Mouse (Mus musculus): Measurements from ENCODE around the gene Prrg2. TPM values are rescaled to one million over a fixed set of nuclear protein-coding genes. Genes with fewer than 3 reads are reported as not detected.

Prrg2 gene
- polyA plus RNA-seq, 1 experiment: 18.2 TPM

- 51% methylated on average over 18 of the region's 18 CpGs for WGBS
- no peak overlapping the region for H3K27ac ChIP-seq (ENCODE audit: control insufficient read depth, insufficient read depth, low read depth, low read length, poor library complexity)
- TF ChIP-seq CTCF (IDR thresholded peaks at IDR 0.05; ENCODE audit: control insufficient read depth, insufficient read depth, low read length): no peak
- no peak for TF ChIP-seq POLR2A (IDR thresholded peaks at IDR 0.05; ENCODE audit: borderline replicate concordance, control insufficient read depth, low read depth, low read length)
- no peaks in the 10 kb centered on the region for H3K4me1 ChIP-seq (ENCODE audit: control insufficient read depth, insufficient read depth, low read length)
- H3K4me3 ChIP-seq (replicated peaks; ENCODE audit: control insufficient read depth, low read depth, low read length): no peak overlapping the region
Observed at GRCm38 (mm10) chr7:45093516-45093905, 31.0 kb upstream of the Prrg2 start.

GRCm38 (mm10) chr7:45092828-45093515 is 30.5 kb upstream of the Prrg2 start:
- TF ChIP-seq POLR2A (IDR thresholded peaks at IDR 0.05; ENCODE audit: borderline replicate concordance, control insufficient read depth, low read depth, low read length) (no peak), CTCF (IDR thresholded peaks at IDR 0.05; ENCODE audit: control insufficient read depth, insufficient read depth, low read length) (no peak)
- Histone ChIP-seq H3K4me1 (ENCODE audit: control insufficient read depth, insufficient read depth, low read length) (no peaks in the 10 kb centered on the region), H3K4me3 (replicated peaks; ENCODE audit: control insufficient read depth, low read depth, low read length) (no peak overlapping the region), H3K27ac (ENCODE audit: control insufficient read depth, insufficient read depth, low read depth, low read length, poor library complexity) (no peak overlapping the region)
- WGBS: 70% methylated on average over 12 of the region's 12 CpGs

GRCm38 (mm10) chr7:45092048-45092447 is 29.6 kb upstream of the Prrg2 start, which contains the start of gene Rcn3:
TSS of gene Rcn3 (minus strand) at chr7:45092221.
- Histone ChIP-seq H3K27ac (ENCODE audit: control insufficient read depth, insufficient read depth, low read depth, low read length, poor library complexity) (no peak within 1 kb of the TSS), H3K4me1 (ENCODE audit: control insufficient read depth, insufficient read depth, low read length) (no peaks in the 10 kb centered on the region), H3K4me3 (replicated peaks; ENCODE audit: control insufficient read depth, low read depth, low read length) (peak within 1 kb of the TSS; percentile 31)
- TF ChIP-seq POLR2A (IDR thresholded peaks at IDR 0.05; ENCODE audit: borderline replicate concordance, control insufficient read depth, low read depth, low read length) (peak; percentile 27; the same call in 1 of the 2 replicates), CTCF (IDR thresholded peaks at IDR 0.05; ENCODE audit: control insufficient read depth, insufficient read depth, low read length) (no peak)
- under 1% methylated on average over 16 of the region's 16 CpGs for WGBS

GRCm38 (mm10) chr7:45091001-45091990 is 28.8 kb upstream of the Prrg2 start:
- TF ChIP-seq CTCF (IDR thresholded peaks at IDR 0.05; ENCODE audit: control insufficient read depth, insufficient read depth, low read length): no peak
- no peak for TF ChIP-seq POLR2A (IDR thresholded peaks at IDR 0.05; ENCODE audit: borderline replicate concordance, control insufficient read depth, low read depth, low read length)
- 7% methylated on average over 35 of the region's 35 CpGs for WGBS
- H3K4me1 ChIP-seq (ENCODE audit: control insufficient read depth, insufficient read depth, low read length): no peaks in the 10 kb centered on the region
- no peak overlapping the region for H3K27ac ChIP-seq (ENCODE audit: control insufficient read depth, insufficient read depth, low read depth, low read length, poor library complexity)
- peak overlapping the region; percentile 12 for H3K4me3 ChIP-seq (replicated peaks; ENCODE audit: control insufficient read depth, low read depth, low read length)

- WGBS: 51% methylated on average over 13 of the region's 13 CpGs
- no peak for TF ChIP-seq POLR2A (IDR thresholded peaks at IDR 0.05; ENCODE audit: borderline replicate concordance, control insufficient read depth, low read depth, low read length)
- TF ChIP-seq CTCF (IDR thresholded peaks at IDR 0.05; ENCODE audit: control insufficient read depth, insufficient read depth, low read length): no peak
Observed at GRCm38 (mm10) chr7:45090251-45090977, 27.9 kb upstream of the Prrg2 start.

GRCm38 (mm10) chr7:45088597-45088996 is 26.1 kb upstream of the Prrg2 start:
- Histone ChIP-seq H3K27ac (ENCODE audit: control insufficient read depth, insufficient read depth, low read depth, low read length, poor library complexity) (no peak overlapping the region), H3K4me3 (replicated peaks; ENCODE audit: control insufficient read depth, low read depth, low read length) (no peak overlapping the region), H3K4me1 (ENCODE audit: control insufficient read depth, insufficient read depth, low read length) (no peaks in the 10 kb centered on the region)
- TF ChIP-seq POLR2A (IDR thresholded peaks at IDR 0.05; ENCODE audit: borderline replicate concordance, control insufficient read depth, low read depth, low read length): no peak
- no peak for TF ChIP-seq CTCF (IDR thresholded peaks at IDR 0.05; ENCODE audit: control insufficient read depth, insufficient read depth, low read length)
- 93% methylated on average over 17 of the region's 17 CpGs for WGBS

More at GRCm38 (mm10) chr7:45090251-45090977, 27.9 kb upstream of the Prrg2 start:
- Histone ChIP-seq H3K4me1 (ENCODE audit: control insufficient read depth, insufficient read depth, low read length) (no peaks in the 10 kb centered on the region), H3K4me3 (replicated peaks; ENCODE audit: control insufficient read depth, low read depth, low read length) (no peak overlapping the region), H3K27ac (ENCODE audit: control insufficient read depth, insufficient read depth, low read depth, low read length, poor library complexity) (no peak overlapping the region)

- peak; percentile 54; the same call in 1 of the 2 replicates for TF ChIP-seq CTCF (IDR thresholded peaks at IDR 0.05; ENCODE audit: control insufficient read depth, insufficient read depth, low read length)
- TF ChIP-seq POLR2A (IDR thresholded peaks at IDR 0.05; ENCODE audit: borderline replicate concordance, control insufficient read depth, low read depth, low read length): no peak
- Histone ChIP-seq H3K4me1 (ENCODE audit: control insufficient read depth, insufficient read depth, low read length) (peaks cover 3% of the 10 kb centered on the region; the same call in 1 of the 2 replicates), H3K27ac (ENCODE audit: control insufficient read depth, insufficient read depth, low read depth, low read length, poor library complexity) (no peak overlapping the region), H3K4me3 (replicated peaks; ENCODE audit: control insufficient read depth, low read depth, low read length) (no peak overlapping the region)
- 75% methylated on average over 4 of the region's 4 CpGs for WGBS
Observed at GRCm38 (mm10) chr7:45086084-45086483, 23.6 kb upstream of the Prrg2 start.
